Mouse (Mus musculus) liver, embryonic 12.5 days (tissue): ENCODE results near the gene Itgb2. TPM values are rescaled to one million over a fixed set of nuclear protein-coding genes. Genes with fewer than 3 reads are reported as not detected.

ENCODE experiments used
- ATAC-seq: fragments of 200-750 bp; cut with Nextera tagmentation; 2 replicates; pipeline ENCODE4 v1.8.0; 2017; ENCODE audit warnings: moderate number of reproducible peaks, mild to moderate bottlenecking, moderate library complexity
- H3K27ac ChIP-seq: fragments of 300-500 bp; sonication (generic); 2 replicates; pipeline ENCODE4 v1.5.1; 2016; ENCODE audit warnings: mild to moderate bottlenecking
- H3K27me3 ChIP-seq: fragments of 300-500 bp; sonication (generic); replicated peaks from 2 replicates; pipeline ENCODE4 v1.6.1; 2016; ENCODE audit warnings: mild to moderate bottlenecking, moderate library complexity
- H3K36me3 ChIP-seq: fragments of 300-500 bp; sonication (generic); 2 replicates; pipeline ENCODE4 v1.6.1; 2016; ENCODE audit warnings: mild to moderate bottlenecking, moderate library complexity
- H3K4me1 ChIP-seq: fragments of 300-500 bp; sonication (generic); 2 replicates; pipeline ENCODE4 v1.6.1; 2016
- H3K4me2 ChIP-seq: fragments of 300-500 bp; sonication (generic); 2 replicates; pipeline ENCODE4 v1.6.1; 2016; ENCODE audit warnings: mild to moderate bottlenecking, moderate library complexity
- H3K4me3 ChIP-seq: fragments of 300-500 bp; sonication (generic); 2 replicates; pipeline ENCODE4 v1.5.1; 2016; ENCODE audit warnings: mild to moderate bottlenecking, moderate library complexity
- H3K9ac ChIP-seq: fragments of 300-500 bp; sonication (generic); 2 replicates; pipeline ENCODE4 v1.6.1; 2016; ENCODE audit warnings: mild to moderate bottlenecking, moderate library complexity
- H3K9me3 ChIP-seq: fragments of 300-500 bp; sonication (generic); replicated peaks from 2 replicates; pipeline ENCODE4 v1.6.1; 2016; ENCODE audit warnings: mild to moderate bottlenecking, moderate library complexity
- WGBS: fragments of 180-500 bp; shearing (Covaris S2); methylation state at CpG from one replicate; pipeline ENCODE4 v1.1.7; 2016; ENCODE audit not compliant: insufficient replicate concordance; 5-methylcytosine and 5-hydroxymethylcytosine counted together
- polyA plus RNA-seq: library from polyadenylated mRNA; unstranded; fragments of >200 nt; fragmentation: Nextera tagmentation; extraction: Ambion mirVana; gene quantifications from 2 replicates; pipeline ENCODE4 v1.2.1, GENCODE M21; 2016

Gene Itgb2
- polyA plus RNA-seq, 1 experiment from 2014 or later, result 13.9 TPM

GRCm38 (mm10) chr10:77506526-77506925, 23.5 kb upstream of the Itgb2 start:
- no peaks in the 10 kb centered on the region for H3K27me3 ChIP-seq
- peaks cover 95% of the 10 kb centered on the region for H3K36me3 ChIP-seq
- no peaks in the 10 kb centered on the region for H3K9me3 ChIP-seq
- no peak overlapping the region for H3K4me2 ChIP-seq
- no peak overlapping the region for H3K4me3 ChIP-seq
- no peak overlapping the region for H3K9ac ChIP-seq
- H3K27ac ChIP-seq, result no peak overlapping the region
- H3K4me1 ChIP-seq, result peaks cover 29% of the 10 kb centered on the region
- ATAC-seq, result no peak
- 87% methylated on average over 5 of the region's 5 CpGs for WGBS

- H3K9me3 ChIP-seq, result no peaks in the 10 kb centered on the region
- no peak overlapping the region for H3K4me2 ChIP-seq
- no peak overlapping the region for H3K9ac ChIP-seq
- peaks cover 95% of the 10 kb centered on the region for H3K36me3 ChIP-seq
- ATAC-seq, result no peak
- no peak overlapping the region for H3K4me3 ChIP-seq
- H3K4me1 ChIP-seq, result peaks cover 33% of the 10 kb centered on the region
- no peak overlapping the region for H3K27ac ChIP-seq
- WGBS, result 86% methylated on average over 13 of the region's 13 CpGs
- no peaks in the 10 kb centered on the region for H3K27me3 ChIP-seq
Measured at GRCm38 (mm10) chr10:77506961-77507577, 23.0 kb upstream of the Itgb2 start.

GRCm38 (mm10) chr10:77507779-77508178, 22.3 kb upstream of the Itgb2 start:
- WGBS, result 95% methylated on average over 4 of the region's 4 CpGs
- H3K9ac ChIP-seq, result no peak overlapping the region
- no peak overlapping the region for H3K4me3 ChIP-seq
- no peak overlapping the region for H3K4me2 ChIP-seq
- H3K27me3 ChIP-seq, result no peaks in the 10 kb centered on the region
- peaks cover 33% of the 10 kb centered on the region for H3K4me1 ChIP-seq
- peaks cover 97% of the 10 kb centered on the region for H3K36me3 ChIP-seq
- H3K27ac ChIP-seq, result no peak overlapping the region
- no peak for ATAC-seq
- H3K9me3 ChIP-seq, result no peaks in the 10 kb centered on the region

- Histone ChIP-seq H3K4me3 (no peak overlapping the region), H3K9ac (no peak overlapping the region), H3K4me2 (no peak overlapping the region), H3K9me3 (no peaks in the 10 kb centered on the region), H3K36me3 (peaks cover 97% of the 10 kb centered on the region), H3K27me3 (no peaks in the 10 kb centered on the region), H3K4me1 (peaks cover 33% of the 10 kb centered on the region), H3K27ac (no peak overlapping the region)
- WGBS, result 82% methylated on average over 3 of the region's 3 CpGs
- no peak for ATAC-seq
Measured at GRCm38 (mm10) chr10:77508744-77509143, 21.3 kb upstream of the Itgb2 start.

- Histone ChIP-seq H3K27me3 (no peaks in the 10 kb centered on the region), H3K27ac (peak overlapping the region; percentile 65), H3K9ac (peak overlapping the region; percentile 39; the same call in 1 of the 2 replicates), H3K4me2 (peak overlapping the region; percentile 11; the same call in 1 of the 2 replicates), H3K4me3 (no peak overlapping the region), H3K36me3 (peaks cover 98% of the 10 kb centered on the region), H3K9me3 (no peaks in the 10 kb centered on the region), H3K4me1 (peaks cover 39% of the 10 kb centered on the region)
- peak; percentile 73 for ATAC-seq
- WGBS, result 53% methylated on average over 12 of the region's 12 CpGs
Measured at GRCm38 (mm10) chr10:77509403-77510187, 20.5 kb upstream of the Itgb2 start.

- peak overlapping the region; percentile 39; the same call in 1 of the 2 replicates for H3K9ac ChIP-seq
- peak overlapping the region; percentile 65 for H3K27ac ChIP-seq
- H3K4me3 ChIP-seq, result no peak overlapping the region
- peak; percentile 17 for ATAC-seq
- 73% methylated on average over 15 of the region's 15 CpGs for WGBS
- peaks cover 44% of the 10 kb centered on the region for H3K4me1 ChIP-seq
- H3K4me2 ChIP-seq, result peak overlapping the region; percentile 11; the same call in 1 of the 2 replicates
- no peaks in the 10 kb centered on the region for H3K9me3 ChIP-seq
- H3K36me3 ChIP-seq, result peaks cover 90% of the 10 kb centered on the region
- H3K27me3 ChIP-seq, result no peaks in the 10 kb centered on the region
Measured at GRCm38 (mm10) chr10:77510225-77510982, 19.6 kb upstream of the Itgb2 start.

GRCm38 (mm10) chr10:77515385-77516348, 14.4 kb upstream of the Itgb2 start, which contains the start of gene Fam207a:
Gene Fam207a (minus strand): TSS chr10:77515785.
- peak within 1 kb of the TSS; percentile 85 for H3K27ac ChIP-seq
- H3K4me3 ChIP-seq, result peak within 1 kb of the TSS; percentile 80
- H3K4me1 ChIP-seq, result peaks cover 44% of the 10 kb centered on the region
- 1% methylated on average over 75 of the region's 75 CpGs for WGBS
- no peaks in the 10 kb centered on the region for H3K27me3 ChIP-seq
- peak within 1 kb of the TSS; percentile 82 for H3K4me2 ChIP-seq
- H3K9ac ChIP-seq, result peak within 1 kb of the TSS; percentile 81
- H3K36me3 ChIP-seq, result peaks cover 38% of the 10 kb centered on the region
- H3K9me3 ChIP-seq, result no peaks in the 10 kb centered on the region
- peak; percentile 91 for ATAC-seq

GRCm38 (mm10) chr10:77516379-77516951, 13.6 kb upstream of the Itgb2 start:
- ATAC-seq, result no peak
- Histone ChIP-seq H3K4me2 (peak overlapping the region; percentile 82), H3K4me3 (peak overlapping the region; percentile 80), H3K4me1 (peaks cover 36% of the 10 kb centered on the region), H3K27ac (peak overlapping the region; percentile 85), H3K36me3 (peaks cover 30% of the 10 kb centered on the region), H3K9me3 (no peaks in the 10 kb centered on the region), H3K9ac (peak overlapping the region; percentile 81), H3K27me3 (peaks cover 3% of the 10 kb centered on the region)
- WGBS, result 45% methylated on average over 14 of the region's 14 CpGs

- H3K4me2 ChIP-seq, result peak overlapping the region; percentile 82
- H3K27me3 ChIP-seq, result peaks cover 10% of the 10 kb centered on the region
- ATAC-seq, result no peak
- H3K27ac ChIP-seq, result peak overlapping the region; percentile 85
- peaks cover 23% of the 10 kb centered on the region for H3K36me3 ChIP-seq
- peak overlapping the region; percentile 37; the same call in 1 of the 2 replicates for H3K9ac ChIP-seq
- H3K4me1 ChIP-seq, result peaks cover 34% of the 10 kb centered on the region
- H3K4me3 ChIP-seq, result no peak overlapping the region
- WGBS, result 24% methylated on average over 20 of the region's 20 CpGs
- no peaks in the 10 kb centered on the region for H3K9me3 ChIP-seq
Measured at GRCm38 (mm10) chr10:77517066-77517620, 12.9 kb upstream of the Itgb2 start.

- H3K27me3 ChIP-seq, result peaks cover 16% of the 10 kb centered on the region
Measured at GRCm38 (mm10) chr10:77517801-77518200, 12.3 kb upstream of the Itgb2 start.

More at GRCm38 (mm10) chr10:77517801-77518200, 12.3 kb upstream of the Itgb2 start:
- ATAC-seq, result no peak
- 87% methylated on average over 5 of the region's 5 CpGs for WGBS
- H3K4me3 ChIP-seq, result no peak overlapping the region
- no peak overlapping the region for H3K27ac ChIP-seq
- no peaks in the 10 kb centered on the region for H3K9me3 ChIP-seq
- peaks cover 40% of the 10 kb centered on the region for H3K4me1 ChIP-seq
- peaks cover 17% of the 10 kb centered on the region for H3K36me3 ChIP-seq
- H3K9ac ChIP-seq, result no peak overlapping the region
- H3K4me2 ChIP-seq, result no peak overlapping the region
